ENCODE assay signal across 12 mouse cellular contexts in the genomic region with DNA sequence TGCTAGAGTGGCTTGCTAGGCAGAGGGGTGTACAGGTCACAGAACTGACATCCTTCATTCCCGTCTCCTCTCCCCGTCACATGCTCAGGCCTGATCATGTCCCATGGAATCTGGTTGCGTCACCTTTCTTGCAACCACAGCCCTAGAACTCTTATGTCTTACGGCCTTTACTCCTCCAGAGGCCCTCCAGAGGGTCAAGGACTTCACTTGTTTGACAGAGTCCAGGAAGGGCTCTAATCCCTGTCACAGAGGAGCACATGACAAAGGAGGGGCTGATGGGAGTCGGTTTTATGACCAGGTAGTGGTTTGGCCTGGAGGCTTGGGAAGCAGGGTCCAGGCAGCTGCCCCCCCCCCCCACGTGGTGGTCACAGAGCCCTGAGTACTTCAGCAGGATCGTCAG. TPM values are rescaled to one million over a fixed set of nuclear protein-coding genes. Genes with fewer than 3 reads are reported as not detected.
DNase-seq lines count a peak whose midpoint lies in the region; ATAC-seq and TF ChIP-seq lines count a peak whose summit lies in the region.
"Had no signal": no experiment of that assay in that cellular context is flagged by ENCODE, and none has a peak within 500 bp of the region (broad histone marks: within the 10 kb centered on the region; RNA-seq: fewer than 3 reads in every experiment).

No protein-coding gene starts in this region.

- no peak for ATAC-seq in midbrain, postnatal 0 days (ENCODE audit: low FRiP score)

- TF ChIP-seq CTCF in embryonic fibroblast, embryonic 13.5 days (IDR thresholded peaks at IDR 0.05; ENCODE audit: borderline replicate concordance, insufficient read depth, low read length) = no peak
- no peak for TF ChIP-seq CTCF in midbrain, postnatal 0 days (IDR thresholded peaks at IDR 0.05)

- peak overlapping the region; percentile 82 for H3K4me2 ChIP-seq in midbrain, postnatal 0 days (ENCODE audit: low read depth, low read length, poor library complexity, severe bottlenecking)

- 32% methylated on average over 7 of the region's 7 CpGs for WGBS in limb, embryonic 10.5 days
- WGBS in midbrain, postnatal 0 days = 63% methylated on average over 7 of the region's 7 CpGs

- 0 out of 2 replicates have a peak, but pooled peaks cover 2% of the 10 kb centered on the region for H3K36me3 ChIP-seq in limb, embryonic 10.5 days
- H3K36me3 ChIP-seq in midbrain, postnatal 0 days (ENCODE audit: insufficient read depth, low read length) = no peaks in the 10 kb centered on the region

- 0 out of 2 replicates have a peak overlapping the region, but pooled peaks have one; percentile 3 for H3K4me3 ChIP-seq in embryonic fibroblast, embryonic 13.5 days (ENCODE audit: insufficient read depth, low read length)
- H3K4me3 ChIP-seq in limb, embryonic 10.5 days = no peak overlapping the region
- peak overlapping the region; percentile 6; the same call in 1 of the 2 replicates for H3K4me3 ChIP-seq in midbrain, postnatal 0 days (ENCODE audit: low read depth, low read length)

- peak; percentile 88 for DNase-seq in heart, adult 11 months
- no peak for DNase-seq in heart, postnatal 36 days
- no peak for DNase-seq in limb, embryonic 10.5 days (ENCODE audit: low spot score)
- no peak for DNase-seq in midbrain, postnatal 0 days (ENCODE audit: low spot score)
- DNase-seq in thymus, postnatal 4 days = no peak
- no peak for DNase-seq in thymus, postnatal 36 days
- DNase-seq in cerebellum, adult 9-10 months = no peak
- DNase-seq: B cell, adult 2 months; cerebellum, postnatal 25 days; gastrocnemius, postnatal 36 days; layer of hippocampus, adult 9-11 months had no signal

- H3K9me3 ChIP-seq in limb, embryonic 10.5 days (replicated peaks) = no peaks in the 10 kb centered on the region
- H3K9me3 ChIP-seq in midbrain, postnatal 0 days (ENCODE audit: low read length) = no peaks in the 10 kb centered on the region

- intact Hi-C loops in heart, postnatal 36 days (cut with DNase I) = no loop called here

- H3K27me3 ChIP-seq in limb, embryonic 10.5 days (ENCODE audit: low read depth, poor library complexity, severe bottlenecking) = no peaks in the 10 kb centered on the region
- no peaks in the 10 kb centered on the region for H3K27me3 ChIP-seq in midbrain, postnatal 0 days (ENCODE audit: insufficient read depth, low read length)

- no peak overlapping the region for H3K9ac ChIP-seq in midbrain, postnatal 0 days (replicated peaks; ENCODE audit: low read length, poor library complexity, severe bottlenecking)

- no peak overlapping the region for H3K27ac ChIP-seq in embryonic fibroblast, embryonic 13.5 days (ENCODE audit: insufficient read depth, low read length)
- 0 out of 2 replicates have a peak overlapping the region, but pooled peaks have one; percentile 19 for H3K27ac ChIP-seq in limb, embryonic 10.5 days
- no peak overlapping the region for H3K27ac ChIP-seq in midbrain, postnatal 0 days (ENCODE audit: low read depth, low read length)

- no peak for TF ChIP-seq POLR2A in embryonic fibroblast, embryonic 13.5 days (IDR thresholded peaks at IDR 0.05; ENCODE audit: low read depth, low read length)

- peaks cover 8% of the 10 kb centered on the region for H3K4me1 ChIP-seq in embryonic fibroblast, embryonic 13.5 days (ENCODE audit: control insufficient read depth, insufficient read depth, low read length)
- H3K4me1 ChIP-seq in limb, embryonic 10.5 days = peaks cover 43% of the 10 kb centered on the region
- peaks cover 17% of the 10 kb centered on the region for H3K4me1 ChIP-seq in midbrain, postnatal 0 days (ENCODE audit: insufficient read depth, low read length)

RNA-seq across cellular contexts. Expression of gene Pik3ip1, which starts 38.8 kb away (rescaled TPM):
- 10 to 100 TPM; 49.4 to 66.2 TPM for total RNA-seq in heart, postnatal 36 days (2021)
- polyA plus RNA-seq in embryonic fibroblast, embryonic 13.5 days (2011; ENCODE audit: insufficient read length, low read depth, missing spikeins) = 21.1 and 22.8 TPM in 2 replicates
- 5.9 and 8.5 TPM in 2 replicates for polyA plus RNA-seq in limb, embryonic 10.5 days (2016; fragmentation: Nextera tagmentation; extraction: Ambion mirVana)
- total RNA-seq in midbrain, postnatal 0 days (2014; rRNA removed) = 42.5 and 43.4 TPM in 2 replicates
- polyA plus RNA-seq in midbrain, postnatal 0 days (2015; fragmentation: Nextera tagmentation; extraction: Ambion mirVana) = 34.7 and 37.5 TPM in 2 replicates

RNA-seq across cellular contexts. Expression of gene Limk2, which starts 40.0 kb away (rescaled TPM):
- total RNA-seq in heart, postnatal 36 days (2021) = 10 to 100 TPM; 17.6 to 24.8 TPM
- polyA plus RNA-seq in embryonic fibroblast, embryonic 13.5 days (2011; ENCODE audit: insufficient read length, low read depth, missing spikeins) = 58.3 and 68.6 TPM in 2 replicates
- polyA plus RNA-seq in limb, embryonic 10.5 days (2016; fragmentation: Nextera tagmentation; extraction: Ambion mirVana) = 45.2 and 54.6 TPM in 2 replicates
- 250 and 290 TPM in 2 replicates for total RNA-seq in midbrain, postnatal 0 days (2014; rRNA removed)
- 134 and 149 TPM in 2 replicates for polyA plus RNA-seq in midbrain, postnatal 0 days (2015; fragmentation: Nextera tagmentation; extraction: Ambion mirVana)
